Mouse (Mus musculus): Measurements from ENCODE around the gene Cyb5d1. TPM values are rescaled to one million over a fixed set of nuclear protein-coding genes. Genes with fewer than 3 reads are reported as not detected.
"Not testable (repeated sequence)": the region's sequence is repeated elsewhere in the genome, so short reads cannot be mapped to it uniquely, and the experiment has no call there.

Gene Cyb5d1
- 40.2 and 41.9 TPM in 2 replicates for polyA plus RNA-seq (2012; rRNA removed)

- peak; percentile 93 to 95 for DNase-seq
- peak within 1 kb of the TSS; percentile 92 for H3K27ac ChIP-seq (ENCODE audit: insufficient read depth, low read length)
- not testable (repeated sequence) for H3K4me1 ChIP-seq (ENCODE audit: control insufficient read depth, insufficient read depth, low read length); H3K27me3 ChIP-seq (ENCODE audit: control insufficient read depth, insufficient read depth, low read length)
- H3K4me3 ChIP-seq (replicated peaks; ENCODE audit: insufficient read depth, low read depth, low read length): peak within 1 kb of the TSS; percentile 88
- WGBS: under 1% methylated on average over 24 of the region's 24 CpGs
Observed at GRCm38 (mm10) chr11:69395235-69395633, at the start of gene Cyb5d1, which contains the start of gene Naa38. Gene Cyb5d1 (minus strand): TSS chr11:69395631. Gene Naa38 (plus strand): TSS chr11:69395487.

GRCm38 (mm10) chr11:69443328-69443727 is 47.9 kb upstream of the Cyb5d1 start:
- no peak for TF ChIP-seq POLR2A (IDR thresholded peaks at IDR 0.05; ENCODE audit: borderline replicate concordance, insufficient read depth, low read length)
- H3K27me3 ChIP-seq (ENCODE audit: control insufficient read depth, insufficient read depth, low read length): no peaks in the 10 kb centered on the region
- H3K27ac ChIP-seq (ENCODE audit: insufficient read depth, low read length): no peak overlapping the region
- WGBS: 53% methylated on average over 5 of the region's 5 CpGs
- H3K4me3 ChIP-seq (replicated peaks; ENCODE audit: insufficient read depth, low read depth, low read length): no peak overlapping the region
- DNase-seq: no peak
- no peaks in the 10 kb centered on the region; the same call in 1 of the 2 replicates for H3K4me1 ChIP-seq (ENCODE audit: control insufficient read depth, insufficient read depth, low read length)

- H3K27me3 ChIP-seq (ENCODE audit: control insufficient read depth, insufficient read depth, low read length): no peaks in the 10 kb centered on the region
- TF ChIP-seq POLR2A (IDR thresholded peaks at IDR 0.05; ENCODE audit: borderline replicate concordance, insufficient read depth, low read length): no peak
- TF ChIP-seq CTCF (IDR thresholded peaks at IDR 0.05; ENCODE audit: borderline replicate concordance, insufficient read depth, low read depth, low read length): no peak
- H3K4me1 ChIP-seq (ENCODE audit: control insufficient read depth, insufficient read depth, low read length): peaks cover under 1% of the 10 kb centered on the region; the same call in 1 of the 2 replicates
- no peak for DNase-seq
- no peak overlapping the region for H3K27ac ChIP-seq (ENCODE audit: insufficient read depth, low read length)
- H3K4me3 ChIP-seq (replicated peaks; ENCODE audit: insufficient read depth, low read depth, low read length): no peak overlapping the region
- WGBS: 72% methylated on average over 3 of the region's 3 CpGs
Observed at GRCm38 (mm10) chr11:69437291-69437690, 41.9 kb upstream of the Cyb5d1 start.

- no peak overlapping the region for H3K4me3 ChIP-seq (replicated peaks; ENCODE audit: insufficient read depth, low read depth, low read length)
- peaks cover 3% of the 10 kb centered on the region; the same call in 1 of the 2 replicates for H3K4me1 ChIP-seq (ENCODE audit: control insufficient read depth, insufficient read depth, low read length)
- H3K27ac ChIP-seq (ENCODE audit: insufficient read depth, low read length): no peak overlapping the region
- H3K27me3 ChIP-seq (ENCODE audit: control insufficient read depth, insufficient read depth, low read length): no peaks in the 10 kb centered on the region
- DNase-seq: no peak
- 65% methylated on average over 6 of the region's 6 CpGs for WGBS
- TF ChIP-seq CTCF (IDR thresholded peaks at IDR 0.05; ENCODE audit: borderline replicate concordance, insufficient read depth, low read depth, low read length) (no peak), POLR2A (IDR thresholded peaks at IDR 0.05; ENCODE audit: borderline replicate concordance, insufficient read depth, low read length) (no peak)
Observed at GRCm38 (mm10) chr11:69433189-69433588, 37.8 kb upstream of the Cyb5d1 start.

- WGBS: 47% methylated on average over 11 of the region's 11 CpGs
- no peak overlapping the region for H3K27ac ChIP-seq (ENCODE audit: insufficient read depth, low read length)
- H3K4me1 ChIP-seq (ENCODE audit: control insufficient read depth, insufficient read depth, low read length): peaks cover 3% of the 10 kb centered on the region; the same call in 1 of the 2 replicates
- peak in 1 of 2 experiments; percentile 30 for DNase-seq
- no peaks in the 10 kb centered on the region for H3K27me3 ChIP-seq (ENCODE audit: control insufficient read depth, insufficient read depth, low read length)
- no peak overlapping the region for H3K4me3 ChIP-seq (replicated peaks; ENCODE audit: insufficient read depth, low read depth, low read length)
- TF ChIP-seq CTCF (IDR thresholded peaks at IDR 0.05; ENCODE audit: borderline replicate concordance, insufficient read depth, low read depth, low read length) (no peak), POLR2A (IDR thresholded peaks at IDR 0.05; ENCODE audit: borderline replicate concordance, insufficient read depth, low read length) (no peak)
Observed at GRCm38 (mm10) chr11:69432640-69432982, 37.2 kb upstream of the Cyb5d1 start.

GRCm38 (mm10) chr11:69431829-69432639 is 36.6 kb upstream of the Cyb5d1 start:
- no peak overlapping the region for H3K27ac ChIP-seq (ENCODE audit: insufficient read depth, low read length)
- peak; percentile 92 for TF ChIP-seq CTCF (IDR thresholded peaks at IDR 0.05; ENCODE audit: borderline replicate concordance, insufficient read depth, low read depth, low read length)
- no peak for TF ChIP-seq POLR2A (IDR thresholded peaks at IDR 0.05; ENCODE audit: borderline replicate concordance, insufficient read depth, low read length)
- H3K4me3 ChIP-seq (replicated peaks; ENCODE audit: insufficient read depth, low read depth, low read length): peak overlapping the region; percentile 25
- H3K4me1 ChIP-seq (ENCODE audit: control insufficient read depth, insufficient read depth, low read length): peaks cover 3% of the 10 kb centered on the region; the same call in 1 of the 2 replicates
- WGBS: 22% methylated on average over 11 of the region's 11 CpGs
- peak; percentile 81 to 89 for DNase-seq
- H3K27me3 ChIP-seq (ENCODE audit: control insufficient read depth, insufficient read depth, low read length): no peaks in the 10 kb centered on the region

GRCm38 (mm10) chr11:69430631-69431030 is 35.2 kb upstream of the Cyb5d1 start:
- H3K27me3 ChIP-seq (ENCODE audit: control insufficient read depth, insufficient read depth, low read length): no peaks in the 10 kb centered on the region
- no peak overlapping the region for H3K27ac ChIP-seq (ENCODE audit: insufficient read depth, low read length)
- H3K4me1 ChIP-seq (ENCODE audit: control insufficient read depth, insufficient read depth, low read length): peaks cover 3% of the 10 kb centered on the region; the same call in 1 of the 2 replicates
- TF ChIP-seq POLR2A (IDR thresholded peaks at IDR 0.05; ENCODE audit: borderline replicate concordance, insufficient read depth, low read length): no peak
- no peak for TF ChIP-seq CTCF (IDR thresholded peaks at IDR 0.05; ENCODE audit: borderline replicate concordance, insufficient read depth, low read depth, low read length)
- 89% methylated on average over 15 of the region's 15 CpGs for WGBS
- DNase-seq: no peak
- no peak overlapping the region for H3K4me3 ChIP-seq (replicated peaks; ENCODE audit: insufficient read depth, low read depth, low read length)

- Histone ChIP-seq H3K27me3 (ENCODE audit: control insufficient read depth, insufficient read depth, low read length) (no peaks in the 10 kb centered on the region), H3K4me3 (replicated peaks; ENCODE audit: insufficient read depth, low read depth, low read length) (no peak overlapping the region), H3K27ac (ENCODE audit: insufficient read depth, low read length) (no peak overlapping the region), H3K4me1 (ENCODE audit: control insufficient read depth, insufficient read depth, low read length) (peaks cover 3% of the 10 kb centered on the region; the same call in 1 of the 2 replicates)
- 22% methylated on average over 2 of the region's 2 CpGs for WGBS
- DNase-seq: no peak
- TF ChIP-seq POLR2A (IDR thresholded peaks at IDR 0.05; ENCODE audit: borderline replicate concordance, insufficient read depth, low read length): no peak
- TF ChIP-seq CTCF (IDR thresholded peaks at IDR 0.05; ENCODE audit: borderline replicate concordance, insufficient read depth, low read depth, low read length): no peak
Observed at GRCm38 (mm10) chr11:69429313-69429712, 33.9 kb upstream of the Cyb5d1 start.
